Mouse (Mus musculus): ENCODE data around the gene Arr3.

Arr3 gene

DNA sequence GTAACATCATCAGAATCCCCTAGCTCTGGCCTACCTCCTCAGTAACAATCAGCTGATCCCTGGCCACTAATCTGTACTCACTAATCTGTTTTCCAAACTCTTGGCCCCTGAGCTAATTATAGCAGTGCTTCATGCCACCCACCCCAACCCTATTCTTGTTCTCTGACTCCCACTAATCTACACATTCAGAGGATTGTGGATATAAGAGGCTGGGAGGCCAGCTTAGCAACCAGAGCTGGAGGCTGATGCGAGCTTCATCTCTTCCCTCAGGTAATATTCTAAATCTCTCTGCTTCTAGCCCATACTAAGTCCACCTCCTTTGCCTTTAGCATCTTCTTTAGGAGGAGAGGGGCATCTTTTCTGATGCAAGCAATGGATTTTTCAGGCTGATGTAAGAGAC lies at the start of gene Arr3:
TSS of gene Arr3 (plus strand) at position 184 of the 400 bp plus-strand sequence.
- peak; percentile 46 for DNase-seq (ENCODE audit: low read depth, low spot score)

DNA sequence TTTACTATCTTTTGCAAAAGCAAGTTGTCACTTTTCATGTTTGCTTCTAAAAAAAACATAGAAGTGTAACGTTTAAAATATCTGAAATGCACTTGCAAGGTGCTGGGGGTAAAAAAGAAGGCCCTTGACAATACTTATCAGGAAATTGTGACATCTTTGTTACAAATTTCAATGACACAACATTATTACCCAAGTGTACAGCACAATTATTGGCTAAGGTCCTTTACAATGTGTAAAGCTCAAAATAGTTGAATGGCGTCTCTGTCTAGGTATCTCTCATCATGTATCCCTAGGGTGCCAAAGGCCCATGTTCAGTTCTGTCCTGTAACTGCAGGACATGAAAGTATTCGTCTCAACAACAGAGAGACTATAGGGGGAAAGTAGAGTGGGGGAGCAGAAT lies 49.3 kb upstream of the Arr3 start:
- DNase-seq (ENCODE audit: low read depth, low spot score) = no peak

DNA sequence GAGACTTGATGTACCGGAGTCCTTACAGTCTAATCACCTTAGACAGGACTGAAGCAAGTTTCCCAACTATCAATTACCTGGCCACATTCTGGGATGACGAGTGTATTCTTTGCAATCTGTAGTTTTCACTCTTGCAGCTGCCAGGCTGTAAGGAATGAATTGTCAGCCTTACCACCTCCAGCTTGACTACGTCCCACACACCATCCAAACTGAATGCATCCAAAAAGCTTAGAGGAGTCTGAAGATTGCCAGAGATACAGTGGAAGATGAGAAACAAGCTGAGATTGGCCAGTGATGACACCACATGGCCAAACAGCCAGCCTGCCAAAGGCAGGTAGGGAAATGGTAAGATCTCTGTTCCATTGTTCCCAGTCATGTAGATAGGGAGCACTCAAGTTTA lies 39.6 kb upstream of the Arr3 start:
- DNase-seq (ENCODE audit: low read depth, low spot score) = peak; percentile 55

DNA sequence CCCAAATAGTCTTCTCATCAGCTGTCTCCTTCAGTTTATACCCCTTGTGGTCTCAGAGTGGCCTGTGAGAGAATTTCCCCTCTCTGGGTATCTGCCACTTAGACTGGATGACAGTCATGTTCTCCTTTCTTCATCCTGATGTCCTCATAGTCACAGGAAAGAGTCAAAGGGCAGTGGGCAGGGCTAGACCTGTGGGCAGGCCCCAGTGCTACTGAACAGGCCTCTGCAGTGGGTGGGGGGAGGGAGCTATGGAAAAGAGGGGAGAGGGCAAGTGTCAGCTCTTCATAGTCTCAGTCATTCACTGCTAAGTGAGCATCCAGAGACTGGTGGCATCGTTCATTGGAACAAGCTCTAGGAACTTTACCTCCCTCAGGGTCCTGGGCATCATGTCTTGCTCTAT lies 33.3 kb upstream of the Arr3 start, which contains the start of gene Awat1:
TSS of gene Awat1 (plus strand) at position 301 of the 400 bp plus-strand sequence.
- no peak for DNase-seq (ENCODE audit: low read depth, low spot score)

DNA sequence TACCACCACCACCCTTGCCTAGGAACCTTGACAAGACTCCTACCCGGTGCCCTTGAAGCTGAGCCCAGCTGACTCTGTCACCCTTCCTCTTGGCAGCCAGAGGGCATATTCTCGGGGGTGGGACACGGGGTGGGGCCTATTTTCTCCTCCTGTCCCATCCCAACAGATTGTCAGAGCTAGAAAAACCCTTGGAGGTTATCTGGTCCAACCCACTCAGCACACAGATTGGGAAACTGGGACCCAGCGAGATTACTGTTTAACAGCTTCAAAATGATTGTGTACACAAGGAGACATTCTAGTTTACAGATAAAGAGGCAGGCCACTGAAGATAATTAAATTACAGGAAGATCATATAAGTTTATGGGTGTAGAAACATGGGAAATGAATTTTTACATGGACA lies 10.5 kb upstream of the Arr3 start, which contains the start of gene P2ry4:
TSS of gene P2ry4 (minus strand) at position 79 of the 400 bp plus-strand sequence.
- DNase-seq (ENCODE audit: low read depth, low spot score) = no peak

DNA sequence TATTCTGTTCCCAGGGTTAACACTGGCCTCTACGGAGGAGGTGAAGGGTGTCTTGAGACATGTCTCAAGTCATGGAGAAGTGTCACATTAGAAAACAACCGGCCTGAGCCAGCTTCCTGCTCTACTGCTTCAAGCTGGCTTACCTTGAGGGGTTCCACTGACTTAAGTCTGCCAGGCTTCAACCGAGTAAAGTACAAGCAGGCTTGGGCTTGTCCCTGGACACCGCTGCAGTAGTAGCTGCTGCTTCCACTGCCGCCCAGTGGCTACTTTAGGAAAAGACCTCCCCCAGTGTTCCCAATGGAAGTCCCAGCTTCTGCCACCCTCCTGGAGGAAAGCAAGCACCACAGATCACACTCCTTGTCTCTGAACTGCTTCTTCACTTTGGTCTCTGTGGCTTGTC lies 7.9 kb upstream of the Arr3 start:
- peak; percentile 70 for DNase-seq (ENCODE audit: low read depth, low spot score)

DNA sequence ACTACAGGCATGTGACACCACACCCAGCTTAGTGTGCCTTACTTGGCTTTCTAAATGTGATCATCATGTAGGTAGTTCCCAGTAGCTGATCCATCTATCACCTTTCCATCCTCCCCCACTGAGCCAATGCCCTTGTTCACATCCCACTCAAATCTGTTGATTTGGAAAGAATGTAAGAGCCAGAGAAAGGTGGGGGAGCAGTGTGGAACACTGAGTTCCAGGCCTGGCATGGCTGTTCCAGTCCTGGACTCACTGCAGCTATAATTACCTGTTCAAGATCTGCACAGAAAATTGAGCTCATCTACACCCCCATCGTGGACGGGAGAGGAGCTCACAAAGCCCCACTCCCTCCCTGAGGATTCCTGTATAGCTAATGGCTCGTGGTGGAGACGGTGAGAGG lies 5.5 kb upstream of the Arr3 start:
- peak; percentile 75 for DNase-seq (ENCODE audit: low read depth, low spot score)

DNA sequence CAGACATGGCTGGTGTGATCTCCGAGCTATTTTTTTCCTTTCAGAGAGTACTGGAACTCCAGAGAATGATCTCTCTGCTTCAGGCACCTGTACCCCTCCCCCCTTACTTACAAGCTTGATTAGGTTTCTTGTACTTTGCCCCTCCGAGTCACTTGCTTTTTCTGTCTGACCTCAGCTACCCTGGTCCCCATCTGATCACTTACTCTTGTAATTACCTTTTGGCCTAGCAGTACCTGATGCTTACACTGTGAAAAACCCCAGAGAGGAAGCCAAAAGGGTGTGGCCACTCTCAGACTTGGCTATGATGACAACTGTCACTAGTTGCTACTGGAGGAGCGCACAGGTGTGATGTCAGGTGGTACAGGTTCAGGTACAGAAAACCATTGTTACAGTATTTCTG lies 13.2 kb downstream of the Arr3 start:
- DNase-seq (ENCODE audit: low read depth, low spot score) = no peak

DNA sequence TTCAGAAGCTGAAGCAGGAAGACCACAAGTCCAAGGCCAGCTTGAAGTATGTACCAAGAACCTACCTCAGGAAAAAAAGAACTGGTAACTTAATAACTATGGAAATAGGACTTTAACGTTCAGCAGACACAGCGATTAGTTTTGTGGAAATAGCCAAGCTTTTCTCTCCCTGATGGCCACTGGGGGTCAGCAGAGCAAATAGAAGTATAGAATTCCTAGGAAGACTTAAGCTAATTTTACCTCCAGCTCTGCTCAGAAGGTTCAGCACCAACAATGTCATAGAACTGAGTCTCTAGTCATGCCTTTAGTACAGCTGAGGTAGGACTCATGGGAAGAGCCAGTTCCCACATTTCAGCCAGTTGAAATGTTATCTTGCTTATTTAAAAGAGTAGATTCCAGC lies 16.1 kb downstream of the Arr3 start:
- DNase-seq (ENCODE audit: low read depth, low spot score) = peak; percentile 37

DNA sequence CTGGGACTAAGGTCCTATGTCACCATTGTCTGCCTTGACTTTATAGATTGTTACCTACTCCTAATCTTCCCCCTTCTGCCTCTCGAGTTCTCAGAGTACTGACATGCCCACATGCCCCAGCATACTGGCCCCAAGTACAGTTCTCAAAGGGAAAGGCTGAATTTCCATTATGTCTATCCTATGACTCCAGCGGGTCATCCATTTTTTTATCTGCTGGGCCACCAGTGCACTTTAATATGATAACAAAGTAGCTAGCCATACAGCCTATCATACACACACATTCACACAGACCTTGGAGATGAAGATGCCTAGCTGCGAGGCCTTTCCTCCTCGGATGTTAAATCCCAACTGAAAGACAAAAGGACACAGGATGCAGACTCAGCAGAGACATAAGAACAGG lies 18.9 kb downstream of the Arr3 start:
- no peak for DNase-seq (ENCODE audit: low read depth, low spot score)

DNA sequence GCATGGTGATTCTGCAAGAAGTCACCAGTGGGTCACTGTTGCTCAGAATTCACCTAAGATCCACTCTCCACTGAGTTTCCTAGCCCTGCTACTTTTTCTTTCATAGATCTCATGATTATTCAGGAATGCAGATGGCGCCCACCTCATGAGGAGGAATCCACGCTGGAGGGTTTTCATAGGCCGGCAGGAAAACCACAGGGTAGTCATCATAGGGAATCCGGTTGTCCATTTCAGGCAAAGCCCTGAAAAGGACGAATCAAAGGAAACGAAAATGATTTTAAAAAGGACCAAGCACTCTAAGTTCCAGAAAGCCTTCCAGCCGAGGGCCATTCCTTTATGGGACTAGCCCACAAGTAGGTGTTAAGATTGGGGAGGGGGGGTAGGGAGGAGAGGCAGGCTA lies 19.8 kb downstream of the Arr3 start:
- peak; percentile 6 for DNase-seq (ENCODE audit: low read depth, low spot score)

DNA sequence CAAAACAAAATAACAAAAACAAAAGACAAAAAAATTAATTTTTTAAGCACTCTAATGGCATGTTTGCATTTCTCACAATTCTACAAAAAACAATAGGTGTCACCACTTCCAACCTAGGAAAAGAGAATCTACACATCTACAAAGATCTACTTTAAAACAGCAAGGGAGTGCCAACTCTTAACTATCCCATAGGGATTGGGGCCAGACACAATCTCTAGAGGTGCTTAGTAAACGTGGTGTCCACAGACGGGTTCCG lies 20.2 kb downstream of the Arr3 start, which contains the start of gene Kif4:
TSS of gene Kif4 (plus strand) at position 192 of the 256 bp plus-strand sequence.
- no peak for DNase-seq (ENCODE audit: low read depth, low spot score)

DNA sequence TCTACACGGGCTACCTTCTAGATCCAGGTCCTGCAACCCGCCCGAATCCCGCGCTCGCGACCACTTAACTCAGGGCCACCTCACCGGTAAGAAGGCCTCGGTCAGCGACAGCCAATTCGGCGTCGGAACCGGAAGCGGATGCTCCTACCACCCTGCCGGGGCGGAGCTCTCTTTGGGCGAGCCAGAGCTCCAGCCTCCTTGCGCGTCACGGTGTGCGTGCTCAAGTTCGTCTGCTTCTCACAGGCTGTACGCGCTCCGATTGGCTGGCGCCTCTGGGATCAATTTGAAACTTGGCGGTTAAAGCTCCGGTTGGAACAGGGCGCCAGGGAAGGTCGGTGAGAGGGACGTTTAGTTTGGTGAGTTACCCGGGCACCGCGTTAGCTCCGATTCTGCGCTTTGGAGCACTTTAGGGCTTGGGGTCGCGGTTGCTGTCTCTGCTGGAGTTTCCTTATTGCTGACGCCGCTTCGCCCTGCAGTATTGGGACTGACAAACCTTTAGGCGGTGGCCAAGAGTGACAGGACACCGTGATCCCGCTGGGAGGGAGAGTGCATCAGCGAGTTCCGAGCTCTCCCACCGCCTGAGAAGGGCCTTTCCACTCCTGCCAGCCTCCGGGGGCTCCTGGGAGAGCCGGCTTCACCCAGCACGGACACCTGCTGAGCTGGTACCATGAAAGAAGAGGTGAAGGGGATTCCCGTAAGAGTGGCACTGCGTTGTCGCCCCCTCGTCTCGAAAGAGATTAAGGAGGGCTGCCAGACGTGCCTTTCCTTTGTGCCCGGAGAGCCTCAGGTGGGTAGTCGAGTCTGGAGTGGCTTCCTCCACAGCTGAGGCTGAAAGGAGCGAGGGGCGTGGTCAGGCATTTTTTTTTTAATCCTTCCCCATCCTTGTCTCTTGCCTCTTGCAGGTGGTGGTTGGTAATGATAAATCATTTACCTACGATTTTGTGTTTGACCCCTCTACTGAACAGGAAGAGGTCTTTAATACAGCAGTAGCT lies 20.8 kb downstream of the Arr3 start, which contains the start of gene Pdzd11:
TSS of gene Pdzd11 (minus strand) at position 767 of the 992 bp plus-strand sequence.
- DNase-seq (ENCODE audit: low read depth, low spot score) = peak; percentile 98

DNA sequence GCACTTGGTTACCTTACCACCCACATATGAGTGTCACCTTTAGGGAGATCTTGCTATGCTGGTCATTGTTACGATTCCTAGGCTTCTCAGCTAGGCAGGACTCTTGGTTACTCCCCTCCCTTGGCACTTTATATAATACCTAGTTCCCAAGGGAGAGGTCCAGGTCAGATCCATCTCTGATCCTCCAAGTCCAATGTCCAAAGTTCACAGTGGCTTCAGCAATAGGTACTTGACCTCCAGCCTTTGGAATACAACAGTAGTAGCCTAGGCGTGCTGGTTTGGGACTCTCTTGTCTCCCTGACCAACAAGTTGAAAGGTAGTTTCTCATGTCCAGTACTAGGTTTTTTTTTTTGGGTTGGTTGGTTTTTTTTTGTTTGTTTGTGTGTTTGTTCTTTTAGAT lies 23.8 kb downstream of the Arr3 start:
- no peak for DNase-seq (ENCODE audit: low read depth, low spot score)

DNA sequence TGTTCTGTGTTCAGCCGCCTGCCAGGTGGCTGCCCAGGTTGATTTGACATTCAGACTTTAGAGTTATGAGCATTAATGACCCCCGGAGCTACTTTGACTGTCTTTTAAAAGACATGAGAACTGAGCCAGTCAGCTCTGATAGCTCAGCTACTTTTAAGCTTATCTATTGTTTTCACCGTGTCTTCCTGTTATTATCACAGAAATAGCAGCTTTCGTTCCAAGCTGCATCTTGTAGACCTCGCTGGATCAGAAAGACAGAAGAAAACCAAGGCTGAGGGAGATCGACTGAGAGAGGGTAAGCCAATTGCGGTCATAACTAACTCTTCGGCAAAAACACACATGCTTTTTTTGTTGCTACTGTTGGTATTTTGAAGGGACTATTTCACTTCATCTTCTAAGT lies 33.2 kb downstream of the Arr3 start:
- DNase-seq (ENCODE audit: low read depth, low spot score) = no peak

DNA sequence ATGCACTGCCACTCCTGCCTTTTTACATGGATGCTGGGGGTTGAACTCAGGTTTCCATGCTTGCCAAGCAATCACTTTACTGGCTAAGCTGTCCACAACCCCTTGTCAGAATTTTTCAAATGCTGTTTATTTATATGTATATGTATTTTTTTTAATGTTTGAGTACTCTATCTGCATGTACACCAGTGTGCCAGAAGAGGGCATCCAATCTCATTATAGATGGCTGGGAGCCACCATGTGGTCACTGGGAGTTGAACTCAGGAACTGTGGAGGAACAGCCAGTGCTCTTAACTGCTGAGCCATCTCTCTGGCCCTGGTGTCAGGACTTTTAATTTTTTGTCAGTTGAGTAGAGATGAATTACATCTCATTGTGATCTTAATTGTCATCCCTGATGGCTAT lies 47.6 kb downstream of the Arr3 start:
- peak; percentile 5 for DNase-seq (ENCODE audit: low read depth, low spot score)

DNA sequence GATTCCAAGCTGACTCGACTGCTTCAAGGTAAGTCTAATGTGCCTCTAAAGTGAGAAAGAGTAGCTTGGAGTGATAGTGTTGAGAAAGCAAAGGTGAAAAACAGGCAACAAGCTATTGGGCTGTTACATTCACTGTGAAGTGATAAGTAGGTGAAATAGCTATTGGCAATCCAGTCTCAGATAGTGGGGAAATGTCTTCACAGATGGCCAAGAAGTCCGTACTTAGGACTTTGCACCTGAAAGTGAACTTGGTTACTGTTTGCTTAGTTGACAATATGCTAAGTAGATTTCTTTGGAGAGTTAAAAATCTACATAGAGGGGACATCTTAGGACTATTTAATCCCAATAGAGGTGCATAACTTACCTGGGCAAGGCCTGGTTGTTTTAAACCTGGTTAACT lies 59.5 kb downstream of the Arr3 start:
- DNase-seq (ENCODE audit: low read depth, low spot score) = no peak
